Mouse (Mus musculus) stomach, embryonic 14.5 days (tissue): Measurements from ENCODE around the gene Gm11077. TPM values are rescaled to one million over a fixed set of nuclear protein-coding genes. Genes with fewer than 3 reads are reported as not detected.

Source experiments
- ATAC-seq: fragments of 200-750 bp; cut with Nextera tagmentation; 2 replicates; pipeline ENCODE4 v1.8.0; 2017; ENCODE audit warnings: low read depth, moderate TSS enrichment; ENCODE audit not compliant: insufficient number of reproducible peaks, insufficient read depth, low FRiP score
- H3K27ac ChIP-seq: fragments of 300-500 bp; sonication (generic); 2 replicates; pipeline ENCODE4 v1.5.1; 2014; ENCODE audit warnings: mild to moderate bottlenecking, low read length, moderate library complexity, mixed read lengths
- H3K27me3 ChIP-seq: fragments of 300-500 bp; sonication (generic); 2 replicates; pipeline ENCODE4 v1.6.1; 2014; ENCODE audit warnings: low read length, control low read depth, mixed read lengths; ENCODE audit not compliant: control insufficient read depth, insufficient read depth
- H3K36me3 ChIP-seq: fragments of 300-500 bp; sonication (generic); 2 replicates; pipeline ENCODE4 v1.6.1; 2014; ENCODE audit warnings: mild to moderate bottlenecking, control low read depth, low read length, moderate library complexity, mixed read lengths; ENCODE audit not compliant: control insufficient read depth, insufficient read depth
- H3K4me1 ChIP-seq: fragments of 300-500 bp; sonication (generic); 2 replicates; pipeline ENCODE4 v1.6.1; 2014; ENCODE audit warnings: low read length, control low read depth, mixed read lengths; ENCODE audit not compliant: control insufficient read depth, insufficient read depth
- H3K4me2 ChIP-seq: fragments of 300-500 bp; sonication (generic); replicated peaks from 2 replicates; pipeline ENCODE4 v1.6.1; 2014; ENCODE audit warnings: low read depth, low read length, control low read depth
- H3K4me3 ChIP-seq: fragments of 300-500 bp; sonication (generic); 2 replicates; pipeline ENCODE4 v1.5.1; 2014; ENCODE audit warnings: low read depth, low read length, control low read depth
- H3K9ac ChIP-seq: fragments of 300-500 bp; sonication (generic); replicated peaks from 2 replicates; pipeline ENCODE4 v1.6.1; 2014; ENCODE audit warnings: low read depth, mild to moderate bottlenecking, control low read depth, low read length, moderate library complexity, mixed read lengths
- H3K9me3 ChIP-seq: fragments of 300-500 bp; sonication (generic); 2 replicates; pipeline ENCODE4 v1.6.1; 2016; ENCODE audit warnings: low read depth, low read length, control low read depth; ENCODE audit not compliant: control insufficient read depth
- WGBS: fragments of 180-500 bp; shearing (Covaris S2); extraction: QIAGEN DNeasy Blood & Tissue Kit; methylation state at CpG from one replicate; pipeline ENCODE4 v1.1.7; 2014; 5-methylcytosine and 5-hydroxymethylcytosine counted together
- polyA plus RNA-seq: library from polyadenylated mRNA; unstranded; fragments of >200 nt; fragmentation: Nextera tagmentation; extraction: Ambion mirVana; gene quantifications from 2 replicates; pipeline ENCODE4 v1.2.1, GENCODE M21; 2014

Gm11077 gene
- polyA plus RNA-seq, 1 experiment from 2014 or later, result not detected

DNA sequence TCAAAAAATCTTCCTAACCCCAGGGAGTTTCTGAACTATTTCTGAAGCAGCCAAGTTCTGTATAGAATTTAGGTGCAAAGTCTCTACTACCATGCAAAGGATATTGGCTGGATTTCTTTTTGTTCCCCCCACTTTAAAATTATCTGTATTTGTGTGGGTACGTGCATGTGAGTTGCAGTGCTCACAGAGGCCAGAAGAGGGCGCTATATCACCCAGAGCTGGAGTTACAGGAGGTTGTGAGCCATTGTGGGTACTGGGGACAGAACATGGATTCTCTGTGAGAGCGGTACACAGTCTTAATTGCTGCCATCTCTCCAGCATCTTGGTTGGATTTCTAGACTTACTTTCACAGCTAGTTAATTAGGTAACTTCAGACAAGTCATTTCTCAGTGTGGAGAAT, 69.8 kb downstream of the Gm11077 start:
- no peak overlapping the region for H3K4me2 ChIP-seq
- H3K4me3 ChIP-seq, result no peak overlapping the region
- no peak overlapping the region for H3K27ac ChIP-seq
- ATAC-seq, result no peak
- H3K4me1 ChIP-seq, result no peaks in the 10 kb centered on the region
- no peak overlapping the region for H3K9ac ChIP-seq
- no peaks in the 10 kb centered on the region for H3K36me3 ChIP-seq
- 67% methylated on average over 3 of the region's 3 CpGs for WGBS
- H3K27me3 ChIP-seq, result no peaks in the 10 kb centered on the region
- no peaks in the 10 kb centered on the region for H3K9me3 ChIP-seq

GRCm38 (mm10) chr6:140799435-140800040, 70.5 kb downstream of the Gm11077 start:
- H3K27me3 ChIP-seq, result no peaks in the 10 kb centered on the region
- H3K9me3 ChIP-seq, result no peaks in the 10 kb centered on the region
- no peak overlapping the region for H3K4me2 ChIP-seq
- H3K4me1 ChIP-seq, result no peaks in the 10 kb centered on the region
- H3K36me3 ChIP-seq, result no peaks in the 10 kb centered on the region
- no peak overlapping the region for H3K9ac ChIP-seq
- WGBS, result 69% methylated on average over 16 of the region's 16 CpGs
- H3K4me3 ChIP-seq, result no peak overlapping the region
- no peak for ATAC-seq
- no peak overlapping the region for H3K27ac ChIP-seq

- H3K9ac ChIP-seq, result no peak overlapping the region
- H3K9me3 ChIP-seq, result no peaks in the 10 kb centered on the region
- H3K27ac ChIP-seq, result no peak overlapping the region
- no peaks in the 10 kb centered on the region for H3K4me1 ChIP-seq
- no peak overlapping the region for H3K4me2 ChIP-seq
- no peaks in the 10 kb centered on the region for H3K36me3 ChIP-seq
- WGBS, result 87% methylated on average over 4 of the region's 4 CpGs
- H3K4me3 ChIP-seq, result no peak overlapping the region
- no peak for ATAC-seq
- no peaks in the 10 kb centered on the region for H3K27me3 ChIP-seq
Measured at GRCm38 (mm10) chr6:140800587-140800986, 71.5 kb downstream of the Gm11077 start.

Other genes with a start within 250 kb of the Gm11077 start
- 19.6 and 19.7 TPM in 2 replicates for gene Aebp2, start 106.6 kb upstream of the Gm11077 start, polyA plus RNA-seq